Mouse (Mus musculus): ENCODE results near the gene Ctdnep1.

The Ctdnep1 gene

GRCm38 (mm10) chr11:69983377-69983776 lies 2.4 kb downstream of the Ctdnep1 start:
- DNase-seq (ENCODE audit: inconsistent ontology term): no peak

GRCm38 (mm10) chr11:69984431-69984830 lies 3.5 kb downstream of the Ctdnep1 start:
- no peak for DNase-seq (ENCODE audit: inconsistent ontology term)

- no peak for DNase-seq (ENCODE audit: inconsistent ontology term)
These were observed 9.0 kb downstream of the Ctdnep1 start for GRCm38 (mm10) chr11:69989949-69990348.

GRCm38 (mm10) chr11:69990850-69991691 lies 10.1 kb downstream of the Ctdnep1 start, which contains the start of gene Gabarap:
Gene Gabarap (plus strand): TSS chr11:69991143.
- DNase-seq (ENCODE audit: inconsistent ontology term): peak; percentile 98

GRCm38 (mm10) chr11:69991711-69992110 lies 10.8 kb downstream of the Ctdnep1 start:
- no peak for DNase-seq (ENCODE audit: inconsistent ontology term)

- DNase-seq (ENCODE audit: inconsistent ontology term): no peak
These were observed 11.4 kb downstream of the Ctdnep1 start for GRCm38 (mm10) chr11:69992396-69992795.

GRCm38 (mm10) chr11:69992932-69993331 lies 12.0 kb downstream of the Ctdnep1 start:
- no peak for DNase-seq (ENCODE audit: inconsistent ontology term)

- DNase-seq (ENCODE audit: inconsistent ontology term): no peak
These were observed 13.6 kb downstream of the Ctdnep1 start for GRCm38 (mm10) chr11:69994401-69995090.

GRCm38 (mm10) chr11:69995391-69995960 lies 14.5 kb downstream of the Ctdnep1 start, which contains the start of gene Phf23:
Gene Phf23 (plus strand): TSS chr11:69995777.
- peak; percentile 99 for DNase-seq (ENCODE audit: inconsistent ontology term)

- peak; percentile 88 for DNase-seq (ENCODE audit: inconsistent ontology term)
These were observed 15.5 kb downstream of the Ctdnep1 start for GRCm38 (mm10) chr11:69996161-69997061.

- peak; percentile 94 for DNase-seq (ENCODE audit: inconsistent ontology term)
These were observed 16.1 kb downstream of the Ctdnep1 start for GRCm38 (mm10) chr11:69997070-69997509.

GRCm38 (mm10) chr11:69998567-69999491 lies 17.9 kb downstream of the Ctdnep1 start:
- DNase-seq (ENCODE audit: inconsistent ontology term): no peak

- no peak for DNase-seq (ENCODE audit: inconsistent ontology term)
These were observed 18.7 kb downstream of the Ctdnep1 start for GRCm38 (mm10) chr11:69999666-70000065.

- DNase-seq (ENCODE audit: inconsistent ontology term): peak; percentile 95
These were observed 19.5 kb downstream of the Ctdnep1 start, which contains the start of gene Dvl2 for GRCm38 (mm10) chr11:70000396-70000898. Gene Dvl2 (plus strand): TSS chr11:70000595.

- no peak for DNase-seq (ENCODE audit: inconsistent ontology term)
These were observed 20.2 kb downstream of the Ctdnep1 start for GRCm38 (mm10) chr11:70001159-70001558.

GRCm38 (mm10) chr11:70001865-70002264 lies 20.9 kb downstream of the Ctdnep1 start:
- DNase-seq (ENCODE audit: inconsistent ontology term): peak; percentile 16

GRCm38 (mm10) chr11:70002471-70002870 lies 21.5 kb downstream of the Ctdnep1 start:
- no peak for DNase-seq (ENCODE audit: inconsistent ontology term)

GRCm38 (mm10) chr11:70005521-70005920 lies 24.6 kb downstream of the Ctdnep1 start:
- DNase-seq (ENCODE audit: inconsistent ontology term): peak; percentile 17

- no peak for DNase-seq (ENCODE audit: inconsistent ontology term)
These were observed 29.1 kb downstream of the Ctdnep1 start for GRCm38 (mm10) chr11:70010033-70010432.

- no peak for DNase-seq (ENCODE audit: inconsistent ontology term)
These were observed 29.6 kb downstream of the Ctdnep1 start for GRCm38 (mm10) chr11:70010548-70010947.

Measured in Muller cell, postnatal 12 days (primary cell).